Mouse (Mus musculus) liver, postnatal 0 days (tissue): ENCODE data around the gene Jmjd8.

Experiments
- CTCF ChIP-seq: sonication (generic); IDR thresholded peaks from 2 replicates; pipeline ENCODE4 v1.5.1; 2016; ENCODE audit warnings: antibody characterized with exemption, low read depth
- EP300 ChIP-seq: IDR thresholded peaks from 2 replicates; pipeline ENCODE4 v1.6.1; 2016; ENCODE audit warnings: antibody characterized with exemption, low read depth, mild to moderate bottlenecking

DNA sequence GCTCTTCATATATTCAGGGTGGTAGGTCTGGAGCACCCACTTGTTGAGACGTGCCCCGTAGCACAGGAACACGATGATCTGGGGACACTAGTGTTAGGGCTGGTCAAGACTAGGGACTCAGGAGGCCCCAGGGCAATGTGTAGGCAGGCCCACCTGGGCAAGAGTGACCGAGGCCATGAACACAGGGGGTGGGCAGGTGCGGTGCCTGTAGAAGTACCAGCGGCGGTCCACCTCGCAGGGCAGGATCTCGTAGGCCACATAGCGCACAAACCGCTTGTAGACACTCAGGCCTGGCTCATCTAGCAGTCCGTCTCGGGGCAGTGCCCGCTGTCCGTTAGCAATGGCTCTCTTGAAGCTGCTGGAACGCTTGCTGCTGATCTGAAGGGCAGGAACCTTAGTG is 7.1 kb downstream of the Jmjd8 start:
- no peak for TF ChIP-seq CTCF
- no peak for TF ChIP-seq EP300
